In the genomic region with DNA sequence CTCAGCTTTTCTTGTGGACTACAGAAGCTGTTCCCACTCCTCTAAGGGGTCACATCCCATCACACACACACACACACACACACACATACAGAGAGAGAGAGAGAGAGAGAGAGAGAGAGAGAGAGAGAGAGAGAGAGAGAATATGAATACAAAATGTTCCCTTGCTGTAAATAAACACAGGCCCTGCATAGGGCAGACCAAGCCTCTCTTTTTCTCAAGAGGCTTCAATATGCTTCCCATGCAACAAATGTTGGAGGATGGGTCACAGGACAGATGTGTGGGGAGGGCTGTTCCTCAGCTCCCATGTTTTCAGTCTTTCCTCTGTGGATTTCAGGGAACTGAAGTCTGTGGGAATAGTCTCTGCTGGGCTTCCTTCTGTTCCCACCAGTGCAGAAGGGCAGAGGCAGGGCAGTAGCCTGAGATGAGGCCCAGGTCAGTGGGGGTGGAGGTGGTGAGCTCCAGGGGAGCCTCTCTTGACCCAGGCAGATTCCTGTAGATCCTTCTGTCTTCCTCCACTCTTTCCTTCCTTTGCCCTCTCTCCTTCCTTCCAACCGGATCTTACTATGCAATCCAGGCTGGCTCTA, we compare ENCODE assay signal across 16 mouse cellular contexts.
DNase-seq lines count a peak whose midpoint lies in the region; ATAC-seq and TF ChIP-seq lines count a peak whose summit lies in the region.
"Had no signal": no experiment of that assay in that cellular context is flagged by ENCODE, and none has a peak within 500 bp of the region (broad histone marks: within the 10 kb centered on the region; RNA-seq: fewer than 3 reads in every experiment).

No protein-coding gene starts in this region.

- no peaks in the 10 kb centered on the region for H3K9me3 ChIP-seq in embryonic facial prominence, embryonic 12.5 days
- H3K9me3 ChIP-seq in embryonic facial prominence, embryonic 10.5 days: no peaks in the 10 kb centered on the region
- H3K9me3 ChIP-seq in kidney, embryonic 14.5 days (ENCODE audit: control insufficient read depth, low read length): no peaks in the 10 kb centered on the region
- no peaks in the 10 kb centered on the region for H3K9me3 ChIP-seq in lung, postnatal 0 days (ENCODE audit: low read length)
- H3K9me3 ChIP-seq: hindbrain, embryonic 12.5 days; limb, embryonic 12.5 days; neural tube, embryonic 15.5 days had no signal

- 56% methylated on average over 1 of the region's 1 CpGs for WGBS in embryonic facial prominence, embryonic 12.5 days
- WGBS in embryonic facial prominence, embryonic 10.5 days: 67% methylated on average over 1 of the region's 1 CpGs
- 64% methylated on average over 1 of the region's 1 CpGs for WGBS in kidney, embryonic 14.5 days
- 50% methylated on average over 1 of the region's 1 CpGs for WGBS in lung, postnatal 0 days

- H3K4me1 ChIP-seq in embryonic facial prominence, embryonic 12.5 days: peaks cover 4% of the 10 kb centered on the region; the same call in 1 of the 2 replicates
- H3K4me1 ChIP-seq in embryonic facial prominence, embryonic 10.5 days: peaks cover 21% of the 10 kb centered on the region
- H3K4me1 ChIP-seq in kidney, embryonic 14.5 days (ENCODE audit: control insufficient read depth, insufficient read depth, low read length): peaks cover 6% of the 10 kb centered on the region; the same call in 1 of the 2 replicates
- peaks cover 4% of the 10 kb centered on the region; the same call in 1 of the 2 replicates for H3K4me1 ChIP-seq in lung, postnatal 0 days (ENCODE audit: insufficient read depth, low read depth, low read length)
- H3K4me1 ChIP-seq: limb, embryonic 12.5 days; neural tube, embryonic 15.5 days had no signal

- no peak overlapping the region for H3K4me2 ChIP-seq in embryonic facial prominence, embryonic 12.5 days (replicated peaks)
- H3K4me2 ChIP-seq in kidney, embryonic 14.5 days (replicated peaks; ENCODE audit: low read depth, low read length): no peak overlapping the region
- no peak overlapping the region for H3K4me2 ChIP-seq in lung, postnatal 0 days (replicated peaks; ENCODE audit: low read depth, low read length)
- H3K4me2 ChIP-seq: hindbrain, embryonic 12.5 days; limb, embryonic 12.5 days; lung, embryonic 14.5 days; neural tube, embryonic 15.5 days had no signal

- peak; percentile 58 for TF ChIP-seq EP300 in lung, postnatal 0 days (IDR thresholded peaks at IDR 0.05)

- no peak overlapping the region for H3K4me3 ChIP-seq in embryonic facial prominence, embryonic 12.5 days
- H3K4me3 ChIP-seq in embryonic facial prominence, embryonic 10.5 days: no peak overlapping the region
- no peak overlapping the region for H3K4me3 ChIP-seq in kidney, embryonic 14.5 days (ENCODE audit: low read length)
- H3K4me3 ChIP-seq in lung, postnatal 0 days (ENCODE audit: low read depth, low read length): no peak overlapping the region
- H3K4me3 ChIP-seq: hindbrain, embryonic 12.5 days; limb, embryonic 12.5 days; neural tube, embryonic 15.5 days had no signal

- ATAC-seq in embryonic facial prominence, embryonic 12.5 days (ENCODE audit: insufficient number of reproducible peaks, insufficient read depth, low FRiP score, low TSS enrichment): no peak
- ATAC-seq in kidney, embryonic 14.5 days (ENCODE audit: low FRiP score, low TSS enrichment): no peak
- ATAC-seq in lung, postnatal 0 days: peak; percentile 59
- ATAC-seq in erythroblast, adult 5-6 weeks (replicated peaks; ENCODE audit: low FRiP score, poor library complexity, severe bottlenecking): no peak

- 0 out of 2 replicates have a peak overlapping the region, but pooled peaks have one; percentile 33 for H3K27ac ChIP-seq in embryonic facial prominence, embryonic 12.5 days
- no peak overlapping the region for H3K27ac ChIP-seq in embryonic facial prominence, embryonic 10.5 days (replicated peaks)
- H3K27ac ChIP-seq in kidney, embryonic 14.5 days (ENCODE audit: low read depth, low read length): peak overlapping the region; percentile 44; the same call in 1 of the 2 replicates
- H3K27ac ChIP-seq in lung, postnatal 0 days (ENCODE audit: low read length): peak overlapping the region; percentile 54
- H3K27ac ChIP-seq: hindbrain, embryonic 12.5 days; limb, embryonic 12.5 days; neural tube, embryonic 15.5 days had no signal

- no peak for TF ChIP-seq CTCF in lung, postnatal 0 days (IDR thresholded peaks at IDR 0.05)

- no peak overlapping the region for H3K9ac ChIP-seq in embryonic facial prominence, embryonic 12.5 days
- H3K9ac ChIP-seq in kidney, embryonic 14.5 days (ENCODE audit: low read depth, low read length): no peak overlapping the region
- H3K9ac ChIP-seq in lung, postnatal 0 days (replicated peaks; ENCODE audit: low read depth): no peak overlapping the region
- H3K9ac ChIP-seq: hindbrain, embryonic 12.5 days; limb, embryonic 12.5 days; lung, embryonic 14.5 days; neural tube, embryonic 15.5 days had no signal

- no peak for DNase-seq in embryonic facial prominence, embryonic 10.5 days (ENCODE audit: low spot score)
- DNase-seq in kidney, adult 8-10 months: no peak
- peak; percentile 30 for DNase-seq in lung, postnatal 0 days (ENCODE audit: low spot score)
- DNase-seq in lung, postnatal 4 days: no peak
- no peak for DNase-seq in right cerebral cortex, adult 2 months (ENCODE audit: low spot score in 2 of 2)
- DNase-seq: cerebellum, adult 8-10 months; gastrocnemius, postnatal 14 days; kidney, postnatal 14 days; lung, embryonic 14.5 days; right cerebral cortex, adult 18-20 months had no signal

- no peaks in the 10 kb centered on the region for H3K36me3 ChIP-seq in embryonic facial prominence, embryonic 12.5 days
- H3K36me3 ChIP-seq in embryonic facial prominence, embryonic 10.5 days (replicated peaks): no peaks in the 10 kb centered on the region
- H3K36me3 ChIP-seq in kidney, embryonic 14.5 days (ENCODE audit: control insufficient read depth, insufficient read depth, low read length): no peaks in the 10 kb centered on the region
- H3K36me3 ChIP-seq in lung, postnatal 0 days (ENCODE audit: insufficient read depth, low read length): no peaks in the 10 kb centered on the region
- H3K36me3 ChIP-seq: limb, embryonic 12.5 days; neural tube, embryonic 15.5 days had no signal

- H3K27me3 ChIP-seq in embryonic facial prominence, embryonic 12.5 days: no peaks in the 10 kb centered on the region
- H3K27me3 ChIP-seq in embryonic facial prominence, embryonic 10.5 days (replicated peaks; ENCODE audit: low read depth, poor library complexity, severe bottlenecking): no peaks in the 10 kb centered on the region
- no peaks in the 10 kb centered on the region for H3K27me3 ChIP-seq in kidney, embryonic 14.5 days (ENCODE audit: control insufficient read depth, insufficient read depth, low read length)
- H3K27me3 ChIP-seq in lung, postnatal 0 days (replicated peaks; ENCODE audit: insufficient read depth, low read length): no peaks in the 10 kb centered on the region
- H3K27me3 ChIP-seq: hindbrain, embryonic 12.5 days; limb, embryonic 12.5 days; neural tube, embryonic 15.5 days had no signal
